Mouse (Mus musculus): ENCODE data around the gene Dnal1. TPM values are rescaled to one million over a fixed set of nuclear protein-coding genes. Genes with fewer than 3 reads are reported as not detected.

Dnal1 gene
- polyA plus RNA-seq, 1 experiment from 2014 or later = 3.1 TPM

DNA sequence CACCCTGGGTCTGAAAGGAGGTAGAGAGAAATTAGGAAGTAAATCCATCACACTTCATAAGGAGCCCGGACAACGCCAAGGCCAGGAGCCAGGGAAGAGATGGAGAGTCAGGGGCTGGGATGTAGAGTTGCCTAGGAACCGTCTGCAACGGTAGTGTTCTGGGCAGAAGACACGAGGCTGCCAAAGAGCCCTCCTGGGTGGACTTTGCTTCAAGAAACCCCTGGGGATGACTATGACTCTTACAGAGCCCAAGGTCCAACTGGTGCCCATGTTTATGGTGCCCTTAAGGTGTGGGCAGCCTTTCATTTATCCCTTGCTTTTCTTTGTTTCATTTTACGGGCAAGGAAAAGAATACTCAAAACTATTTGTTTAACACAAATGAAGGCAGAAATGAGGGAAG lies 67.8 kb downstream of the Dnal1 start:
- no peak for TF ChIP-seq EP300 (IDR thresholded peaks at IDR 0.05)
- TF ChIP-seq CTCF (IDR thresholded peaks at IDR 0.05) = no peak
- H3K27ac ChIP-seq (ENCODE audit: low read length) = no peak overlapping the region; the same call in 1 of the 2 replicates
- DNase-seq (ENCODE audit: low spot score) (no peak), ATAC-seq (no peak)
- no peaks in the 10 kb centered on the region for H3K9me3 ChIP-seq (ENCODE audit: low read length)
- H3K4me3 ChIP-seq (ENCODE audit: low read depth, low read length) = no peak overlapping the region
- H3K36me3 ChIP-seq (ENCODE audit: insufficient read depth, low read length) = no peaks in the 10 kb centered on the region
- H3K9ac ChIP-seq (replicated peaks; ENCODE audit: low read depth) = no peak overlapping the region
- H3K4me1 ChIP-seq (ENCODE audit: insufficient read depth, low read depth, low read length) = peaks cover 68% of the 10 kb centered on the region
- H3K4me2 ChIP-seq (replicated peaks; ENCODE audit: low read depth, low read length) = no peak overlapping the region
- H3K27me3 ChIP-seq (replicated peaks; ENCODE audit: insufficient read depth, low read length) = no peaks in the 10 kb centered on the region
- 49% methylated on average over 6 of the region's 6 CpGs for WGBS

DNA sequence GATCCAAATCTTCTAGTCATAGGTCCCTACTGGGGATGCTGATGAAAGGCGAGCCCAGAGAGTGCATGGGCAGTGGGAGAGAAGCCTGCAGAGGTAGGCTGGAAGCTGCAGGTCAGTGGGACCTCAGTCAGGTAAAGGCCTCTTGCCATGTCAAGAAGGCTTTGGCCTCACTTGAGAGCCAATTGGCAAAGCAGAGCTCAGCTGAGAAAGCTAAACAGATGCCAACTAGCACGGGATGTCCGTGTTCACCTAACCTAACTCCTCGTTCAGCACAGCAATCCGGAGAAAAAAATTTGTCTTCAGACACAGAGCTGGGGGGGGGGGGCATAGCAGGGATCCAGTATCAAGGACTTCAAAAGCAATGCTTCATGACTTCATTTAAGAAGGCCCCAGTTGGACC lies 70.8 kb downstream of the Dnal1 start:
- Histone ChIP-seq H3K4me2 (replicated peaks; ENCODE audit: low read depth, low read length) (no peak overlapping the region), H3K27me3 (replicated peaks; ENCODE audit: insufficient read depth, low read length) (no peaks in the 10 kb centered on the region), H3K9ac (replicated peaks; ENCODE audit: low read depth) (no peak overlapping the region), H3K4me3 (ENCODE audit: low read depth, low read length) (no peak overlapping the region), H3K27ac (ENCODE audit: low read length) (peak overlapping the region; percentile 75), H3K4me1 (ENCODE audit: insufficient read depth, low read depth, low read length) (peaks cover 69% of the 10 kb centered on the region), H3K9me3 (ENCODE audit: low read length) (no peaks in the 10 kb centered on the region), H3K36me3 (ENCODE audit: insufficient read depth, low read length) (no peaks in the 10 kb centered on the region)
- TF ChIP-seq EP300 (IDR thresholded peaks at IDR 0.05) (no peak), CTCF (IDR thresholded peaks at IDR 0.05) (no peak)
- DNase-seq (ENCODE audit: low spot score) = no peak
- WGBS = 53% methylated on average over 5 of the region's 5 CpGs
- no peak for ATAC-seq

DNA sequence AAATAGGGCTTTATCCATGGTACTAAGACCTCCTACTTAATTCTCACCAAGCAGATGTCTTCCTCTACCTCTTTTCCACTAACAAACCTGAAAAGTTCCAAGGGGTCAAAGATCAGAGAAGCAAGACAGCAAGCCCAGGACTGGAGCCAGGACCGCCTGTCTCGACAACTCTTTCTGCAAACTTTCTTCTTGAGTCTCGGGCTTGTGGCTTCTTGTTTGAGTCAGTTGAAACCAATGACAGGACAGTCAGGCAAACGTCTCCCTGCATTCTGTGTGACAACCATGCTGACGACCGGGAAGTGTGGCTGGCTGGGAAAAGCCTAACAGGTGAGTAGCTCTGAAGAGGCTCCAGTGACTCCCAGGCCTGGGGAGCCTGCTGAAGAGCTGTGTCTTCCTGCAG lies 71.4 kb downstream of the Dnal1 start:
- no peak for ATAC-seq
- Histone ChIP-seq H3K27ac (ENCODE audit: low read length) (peak overlapping the region; percentile 75; the same call in 1 of the 2 replicates), H3K4me3 (ENCODE audit: low read depth, low read length) (no peak overlapping the region), H3K9ac (replicated peaks; ENCODE audit: low read depth) (no peak overlapping the region), H3K4me1 (ENCODE audit: insufficient read depth, low read depth, low read length) (peaks cover 69% of the 10 kb centered on the region), H3K4me2 (replicated peaks; ENCODE audit: low read depth, low read length) (no peak overlapping the region), H3K27me3 (replicated peaks; ENCODE audit: insufficient read depth, low read length) (no peaks in the 10 kb centered on the region), H3K9me3 (ENCODE audit: low read length) (no peaks in the 10 kb centered on the region), H3K36me3 (ENCODE audit: insufficient read depth, low read length) (no peaks in the 10 kb centered on the region)
- DNase-seq (ENCODE audit: low spot score) = no peak
- WGBS = 56% methylated on average over 6 of the region's 6 CpGs
- no peak for TF ChIP-seq EP300 (IDR thresholded peaks at IDR 0.05)
- TF ChIP-seq CTCF (IDR thresholded peaks at IDR 0.05) = no peak

DNA sequence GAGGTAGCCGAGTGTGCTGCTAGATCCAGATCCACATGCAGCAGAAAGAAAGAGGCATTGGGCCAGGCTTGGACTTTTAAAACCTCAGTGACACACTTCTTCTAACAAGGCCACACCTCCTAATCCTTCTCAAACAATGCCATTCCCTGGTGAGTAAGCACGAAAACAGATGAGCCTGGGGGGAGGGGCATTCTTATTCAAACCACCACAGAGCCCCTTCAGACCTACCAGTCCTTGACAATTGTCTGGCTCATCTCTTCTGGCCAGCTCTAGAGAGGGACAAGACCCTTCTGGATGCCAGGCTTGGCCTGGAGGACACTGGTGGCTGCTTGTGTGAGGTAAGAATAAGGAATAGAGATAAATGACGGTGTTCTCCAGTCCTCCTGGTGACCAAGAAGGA lies 72.4 kb downstream of the Dnal1 start:
- Histone ChIP-seq H3K4me3 (ENCODE audit: low read depth, low read length) (no peak overlapping the region), H3K4me1 (ENCODE audit: insufficient read depth, low read depth, low read length) (peaks cover 68% of the 10 kb centered on the region), H3K27me3 (replicated peaks; ENCODE audit: insufficient read depth, low read length) (no peaks in the 10 kb centered on the region), H3K4me2 (replicated peaks; ENCODE audit: low read depth, low read length) (no peak overlapping the region), H3K9me3 (ENCODE audit: low read length) (no peaks in the 10 kb centered on the region), H3K36me3 (ENCODE audit: insufficient read depth, low read length) (no peaks in the 10 kb centered on the region), H3K27ac (ENCODE audit: low read length) (peak overlapping the region; percentile 75), H3K9ac (replicated peaks; ENCODE audit: low read depth) (no peak overlapping the region)
- DNase-seq (ENCODE audit: low spot score) (no peak), ATAC-seq (no peak)
- 67% methylated on average over 3 of the region's 3 CpGs for WGBS
- no peak for TF ChIP-seq CTCF (IDR thresholded peaks at IDR 0.05)
- no peak for TF ChIP-seq EP300 (IDR thresholded peaks at IDR 0.05)

DNA sequence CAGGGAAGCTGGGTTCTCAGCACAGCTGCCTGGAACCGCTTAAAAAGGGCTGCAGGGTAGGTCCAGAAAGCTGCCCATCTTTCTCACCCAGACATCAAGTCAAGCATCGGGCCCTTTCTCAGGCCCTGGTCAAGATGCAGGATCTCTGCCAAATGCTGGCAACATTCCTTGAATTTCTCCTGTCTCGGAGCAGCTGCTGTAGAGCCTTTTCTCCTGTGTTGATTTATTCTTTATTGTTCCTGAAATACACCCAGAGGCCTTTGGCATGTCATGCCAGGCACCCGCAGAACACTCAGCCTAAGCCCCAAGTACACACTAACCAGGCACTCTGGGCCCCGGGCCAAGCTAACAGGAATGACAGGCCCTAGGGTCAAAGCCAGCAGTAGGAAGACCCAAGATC lies 72.8 kb downstream of the Dnal1 start:
- no peaks in the 10 kb centered on the region for H3K27me3 ChIP-seq (replicated peaks; ENCODE audit: insufficient read depth, low read length)
- no peak overlapping the region for H3K4me3 ChIP-seq (ENCODE audit: low read depth, low read length)
- no peaks in the 10 kb centered on the region for H3K9me3 ChIP-seq (ENCODE audit: low read length)
- H3K36me3 ChIP-seq (ENCODE audit: insufficient read depth, low read length) = no peaks in the 10 kb centered on the region
- TF ChIP-seq CTCF (IDR thresholded peaks at IDR 0.05) (no peak), EP300 (IDR thresholded peaks at IDR 0.05) (peak; percentile 82)
- no peak overlapping the region for H3K9ac ChIP-seq (replicated peaks; ENCODE audit: low read depth)
- no peak overlapping the region; the same call in 1 of the 2 replicates for H3K4me2 ChIP-seq (replicated peaks; ENCODE audit: low read depth, low read length)
- 7% methylated on average over 5 of the region's 5 CpGs for WGBS
- ATAC-seq = peak; percentile 76
- peak; percentile 87 for DNase-seq (ENCODE audit: low spot score)
- peaks cover 68% of the 10 kb centered on the region for H3K4me1 ChIP-seq (ENCODE audit: insufficient read depth, low read depth, low read length)
- peak overlapping the region; percentile 75 for H3K27ac ChIP-seq (ENCODE audit: low read length)

DNA sequence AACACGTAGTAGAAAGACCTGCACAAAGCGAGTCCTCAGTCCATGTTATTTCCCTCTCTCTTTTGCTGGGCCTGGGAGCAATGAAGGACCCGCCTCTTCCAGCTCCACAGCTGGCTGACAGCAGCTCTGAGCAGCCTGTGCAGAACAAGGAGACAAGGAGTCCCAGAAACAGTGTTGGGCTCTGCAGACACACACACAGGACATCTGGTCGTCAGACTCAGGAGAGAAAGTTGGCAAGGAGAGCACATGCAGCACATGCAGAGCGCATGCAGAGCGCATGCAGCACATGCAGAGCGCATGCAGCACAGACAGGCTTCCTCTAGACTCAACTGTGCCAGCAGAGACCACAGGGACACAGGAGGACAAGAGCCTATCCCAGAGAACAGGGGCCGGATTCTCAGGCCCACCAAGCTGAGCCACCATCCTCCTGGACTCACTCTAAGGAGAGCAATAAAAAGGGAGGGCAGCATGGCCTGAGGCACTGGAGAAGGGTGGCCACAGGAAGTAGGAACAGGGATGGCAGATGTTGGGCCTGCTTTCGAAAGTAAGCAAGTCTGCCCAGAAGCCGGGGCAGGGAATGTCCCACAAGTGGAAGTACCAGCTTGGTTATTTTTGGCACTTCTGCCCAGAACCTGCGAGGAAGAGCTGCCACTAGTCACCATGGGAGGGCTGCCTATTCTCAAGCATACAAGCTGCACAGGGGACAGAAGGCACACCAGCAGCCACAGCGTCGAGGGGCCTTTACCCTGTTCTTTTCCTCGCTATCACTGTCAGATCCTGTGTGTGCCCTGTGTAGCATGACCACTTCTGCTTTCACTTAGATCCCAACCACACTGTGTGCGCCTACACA lies 73.8 kb downstream of the Dnal1 start:
- peak overlapping the region; percentile 75 for H3K27ac ChIP-seq (ENCODE audit: low read length)
- peak overlapping the region; percentile 19; the same call in 1 of the 2 replicates for H3K4me2 ChIP-seq (replicated peaks; ENCODE audit: low read depth, low read length)
- H3K9ac ChIP-seq (replicated peaks; ENCODE audit: low read depth) = no peak overlapping the region
- DNase-seq (ENCODE audit: low spot score) (peak; percentile 58), ATAC-seq (peak; percentile 34; the same call in 1 of the 2 replicates)
- 48% methylated on average over 15 of the region's 15 CpGs for WGBS
- no peaks in the 10 kb centered on the region for H3K36me3 ChIP-seq (ENCODE audit: insufficient read depth, low read length)
- no peaks in the 10 kb centered on the region for H3K27me3 ChIP-seq (replicated peaks; ENCODE audit: insufficient read depth, low read length)
- no peak overlapping the region for H3K4me3 ChIP-seq (ENCODE audit: low read depth, low read length)
- H3K9me3 ChIP-seq (ENCODE audit: low read length) = no peaks in the 10 kb centered on the region
- peaks cover 74% of the 10 kb centered on the region for H3K4me1 ChIP-seq (ENCODE audit: insufficient read depth, low read depth, low read length)
- TF ChIP-seq CTCF (IDR thresholded peaks at IDR 0.05) = no peak
- TF ChIP-seq EP300 (IDR thresholded peaks at IDR 0.05) = no peak
